Mouse (Mus musculus): ENCODE results near the gene Tbl2. TPM values are rescaled to one million over a fixed set of nuclear protein-coding genes. Genes with fewer than 3 reads are reported as not detected.
A peak's percentile ranks its signal among the peaks of the same experiment; 100 is the strongest.

Gene Tbl2
- polyA plus RNA-seq, 1 experiment from 2014 or later: 13.7 TPM

- H3K4me1 ChIP-seq (replicated peaks): no peaks in the 10 kb centered on the region
- H3K4me3 ChIP-seq (replicated peaks): no peak overlapping the region
- no peaks in the 10 kb centered on the region for H3K36me3 ChIP-seq
- H3K9ac ChIP-seq (replicated peaks): no peak overlapping the region
- 0 out of 2 replicates have a peak, but pooled peaks cover 5% of the 10 kb centered on the region for H3K27me3 ChIP-seq
- no peaks in the 10 kb centered on the region for H3K9me3 ChIP-seq
- H3K27ac ChIP-seq: no peak overlapping the region
- ATAC-seq: no peak
- no peak overlapping the region for H3K4me2 ChIP-seq (replicated peaks)
- 64% methylated on average over 4 of the region's 4 CpGs for WGBS
Measured at GRCm38 (mm10) chr5:135120753-135121152, 28.7 kb upstream of the Tbl2 start.

GRCm38 (mm10) chr5:135126121-135126520, 23.3 kb upstream of the Tbl2 start:
- WGBS: 58% methylated on average over 6 of the region's 6 CpGs
- H3K9me3 ChIP-seq: no peaks in the 10 kb centered on the region
- H3K9ac ChIP-seq (replicated peaks): no peak overlapping the region
- H3K4me2 ChIP-seq (replicated peaks): no peak overlapping the region
- no peaks in the 10 kb centered on the region for H3K4me1 ChIP-seq (replicated peaks)
- no peaks in the 10 kb centered on the region for H3K36me3 ChIP-seq
- H3K27ac ChIP-seq: no peak overlapping the region
- no peak for ATAC-seq
- no peaks in the 10 kb centered on the region for H3K27me3 ChIP-seq
- H3K4me3 ChIP-seq (replicated peaks): no peak overlapping the region

- ATAC-seq: no peak
- Histone ChIP-seq H3K9ac (replicated peaks) (no peak overlapping the region), H3K4me3 (replicated peaks) (no peak overlapping the region), H3K36me3 (no peaks in the 10 kb centered on the region), H3K4me2 (replicated peaks) (no peak overlapping the region), H3K9me3 (no peaks in the 10 kb centered on the region), H3K27ac (no peak overlapping the region), H3K4me1 (replicated peaks) (no peaks in the 10 kb centered on the region), H3K27me3 (peaks cover 6% of the 10 kb centered on the region)
- WGBS: 88% methylated on average over 6 of the region's 6 CpGs
Measured at GRCm38 (mm10) chr5:135127669-135128068, 21.8 kb upstream of the Tbl2 start.

GRCm38 (mm10) chr5:135129747-135130146, 19.7 kb upstream of the Tbl2 start:
- H3K9ac ChIP-seq (replicated peaks): no peak overlapping the region
- no peak overlapping the region for H3K4me2 ChIP-seq (replicated peaks)
- H3K4me3 ChIP-seq (replicated peaks): no peak overlapping the region
- peaks cover 27% of the 10 kb centered on the region for H3K27me3 ChIP-seq
- no peak for ATAC-seq
- peaks cover 10% of the 10 kb centered on the region for H3K4me1 ChIP-seq (replicated peaks)
- no peaks in the 10 kb centered on the region for H3K36me3 ChIP-seq
- no peaks in the 10 kb centered on the region for H3K9me3 ChIP-seq
- no peak overlapping the region for H3K27ac ChIP-seq
- WGBS: 91% methylated on average over 4 of the region's 4 CpGs

GRCm38 (mm10) chr5:135133736-135134405, 15.6 kb upstream of the Tbl2 start:
- ATAC-seq: no peak; the same call in 1 of the 2 replicates
- H3K9ac ChIP-seq (replicated peaks): no peak overlapping the region
- WGBS: 4% methylated on average over 26 of the region's 26 CpGs
- H3K4me2 ChIP-seq (replicated peaks): peak overlapping the region; percentile 45
- peaks cover 10% of the 10 kb centered on the region for H3K4me1 ChIP-seq (replicated peaks)
- H3K27ac ChIP-seq: no peak overlapping the region
- H3K36me3 ChIP-seq: no peaks in the 10 kb centered on the region
- peaks cover 36% of the 10 kb centered on the region for H3K27me3 ChIP-seq
- H3K9me3 ChIP-seq: no peaks in the 10 kb centered on the region
- H3K4me3 ChIP-seq (replicated peaks): peak overlapping the region; percentile 22

- Histone ChIP-seq H3K4me3 (replicated peaks) (peak overlapping the region; percentile 22), H3K4me1 (replicated peaks) (peaks cover 10% of the 10 kb centered on the region), H3K27ac (no peak overlapping the region), H3K27me3 (peaks cover 36% of the 10 kb centered on the region), H3K9me3 (no peaks in the 10 kb centered on the region), H3K9ac (replicated peaks) (no peak overlapping the region), H3K36me3 (no peaks in the 10 kb centered on the region), H3K4me2 (replicated peaks) (peak overlapping the region; percentile 45)
- 4% methylated on average over 8 of the region's 8 CpGs for WGBS
- no peak for ATAC-seq
Measured at GRCm38 (mm10) chr5:135134534-135134933, 14.9 kb upstream of the Tbl2 start.

GRCm38 (mm10) chr5:135139881-135140280, 9.6 kb upstream of the Tbl2 start:
- peaks cover 8% of the 10 kb centered on the region for H3K27me3 ChIP-seq
- H3K4me1 ChIP-seq (replicated peaks): no peaks in the 10 kb centered on the region
- H3K4me2 ChIP-seq (replicated peaks): no peak overlapping the region
- ATAC-seq: no peak
- no peaks in the 10 kb centered on the region for H3K36me3 ChIP-seq
- no peak overlapping the region for H3K27ac ChIP-seq
- WGBS: 74% methylated on average over 2 of the region's 2 CpGs
- H3K4me3 ChIP-seq (replicated peaks): no peak overlapping the region
- no peaks in the 10 kb centered on the region for H3K9me3 ChIP-seq
- no peak overlapping the region for H3K9ac ChIP-seq (replicated peaks)

- Histone ChIP-seq H3K9me3 (no peaks in the 10 kb centered on the region), H3K27ac (no peak overlapping the region), H3K36me3 (no peaks in the 10 kb centered on the region), H3K27me3 (no peaks in the 10 kb centered on the region), H3K4me3 (replicated peaks) (no peak overlapping the region), H3K4me2 (replicated peaks) (no peak overlapping the region), H3K4me1 (replicated peaks) (peaks cover 10% of the 10 kb centered on the region), H3K9ac (replicated peaks) (no peak overlapping the region)
- ATAC-seq: no peak
- 70% methylated on average over 4 of the region's 4 CpGs for whole genome bisulfite sequencing
Measured at GRCm38 (mm10) chr5:135144469-135144868, 5.0 kb upstream of the Tbl2 start.

GRCm38 (mm10) chr5:135145532-135145931, 3.9 kb upstream of the Tbl2 start:
- 85% methylated on average over 3 of the region's 3 CpGs for WGBS
- H3K4me2 ChIP-seq (replicated peaks): no peak overlapping the region
- H3K27me3 ChIP-seq: no peaks in the 10 kb centered on the region
- H3K27ac ChIP-seq: no peak overlapping the region
- no peaks in the 10 kb centered on the region for H3K9me3 ChIP-seq
- ATAC-seq: no peak
- no peaks in the 10 kb centered on the region for H3K36me3 ChIP-seq
- H3K4me3 ChIP-seq (replicated peaks): no peak overlapping the region
- peaks cover 17% of the 10 kb centered on the region for H3K4me1 ChIP-seq (replicated peaks)
- no peak overlapping the region for H3K9ac ChIP-seq (replicated peaks)

- Histone ChIP-seq H3K4me2 (replicated peaks) (no peak overlapping the region), H3K36me3 (no peaks in the 10 kb centered on the region), H3K4me3 (replicated peaks) (no peak overlapping the region), H3K9me3 (no peaks in the 10 kb centered on the region), H3K9ac (replicated peaks) (no peak overlapping the region), H3K4me1 (replicated peaks) (peaks cover 17% of the 10 kb centered on the region), H3K27ac (no peak overlapping the region), H3K27me3 (no peaks in the 10 kb centered on the region)
- no peak for ATAC-seq
Measured at GRCm38 (mm10) chr5:135145955-135146354, 3.5 kb upstream of the Tbl2 start.

GRCm38 (mm10) chr5:135148715-135149052, 773 bp upstream of the Tbl2 start:
- Histone ChIP-seq H3K9ac (replicated peaks) (peak overlapping the region; percentile 73), H3K4me1 (replicated peaks) (peaks cover 17% of the 10 kb centered on the region), H3K4me2 (replicated peaks) (peak overlapping the region; percentile 82), H3K9me3 (no peaks in the 10 kb centered on the region), H3K27me3 (no peaks in the 10 kb centered on the region), H3K27ac (peak overlapping the region; percentile 75), H3K4me3 (replicated peaks) (peak overlapping the region; percentile 65), H3K36me3 (peaks cover 3% of the 10 kb centered on the region; the same call in 1 of the 2 replicates)
- ATAC-seq: no peak
- 3% methylated on average over 13 of the region's 13 CpGs for WGBS

GRCm38 (mm10) chr5:135149820-135150178, 342 bp downstream of the Tbl2 start:
- H3K9ac ChIP-seq (replicated peaks): peak overlapping the region; percentile 73
- ATAC-seq: no peak
- H3K4me2 ChIP-seq (replicated peaks): peak overlapping the region; percentile 82
- H3K27ac ChIP-seq: peak overlapping the region; percentile 75; the same call in 1 of the 2 replicates
- WGBS: under 1% methylated on average over 23 of the region's 23 CpGs
- peaks cover 13% of the 10 kb centered on the region for H3K36me3 ChIP-seq
- no peaks in the 10 kb centered on the region for H3K9me3 ChIP-seq
- H3K4me3 ChIP-seq (replicated peaks): peak overlapping the region; percentile 65
- peaks cover 17% of the 10 kb centered on the region for H3K4me1 ChIP-seq (replicated peaks)
- no peaks in the 10 kb centered on the region for H3K27me3 ChIP-seq

GRCm38 (mm10) chr5:135156496-135156895, 7.0 kb downstream of the Tbl2 start:
- Histone ChIP-seq H3K36me3 (peaks cover 77% of the 10 kb centered on the region), H3K4me2 (replicated peaks) (no peak overlapping the region), H3K27me3 (no peaks in the 10 kb centered on the region), H3K27ac (no peak overlapping the region), H3K9me3 (no peaks in the 10 kb centered on the region), H3K9ac (replicated peaks) (no peak overlapping the region), H3K4me1 (replicated peaks) (no peaks in the 10 kb centered on the region), H3K4me3 (replicated peaks) (no peak overlapping the region)
- 100% methylated on average over 4 of the region's 4 CpGs for WGBS
- no peak for ATAC-seq

Measured in midbrain, embryonic 13.5 days (tissue).